Mouse (Mus musculus) brain, embryonic 14.5 days (tissue): ENCODE measurements around the gene Phip. TPM values are rescaled to one million over a fixed set of nuclear protein-coding genes. Genes with fewer than 3 reads are reported as not detected.

Source experiments
- DNase-seq: peaks from one replicate; pipeline ENCODE4 v3.0.0-alpha.2; 2011; ENCODE audit warnings: low read depth
- CTCF ChIP-seq: fragments of 200-500 bp; IDR thresholded peaks from 2 replicates; pipeline ENCODE4 v1.5.1; 2012; ENCODE audit warnings: inconsistent platforms, mild to moderate bottlenecking, moderate library complexity, borderline replicate concordance; ENCODE audit not compliant: insufficient read depth, insufficient read length; ENCODE audit errors: extremely low read depth
- POLR2A ChIP-seq: fragments of 200-500 bp; IDR thresholded peaks from 2 replicates; pipeline ENCODE4 v1.6.1; 2012; ENCODE audit warnings: mild to moderate bottlenecking, inconsistent platforms, borderline replicate concordance; ENCODE audit not compliant: poor library complexity, insufficient read depth, insufficient read length, severe bottlenecking; ENCODE audit errors: extremely low read depth
- polyA plus RNA-seq: library from polyadenylated mRNA; depleted of rRNA; stranded (reverse); fragments of >200 nt; gene quantifications from 2 replicates; pipeline ENCODE4 v1.2.3, GENCODE M21; 2012

Gene Phip
- polyA plus RNA-seq, 1 experiment = 36.6 TPM

DNA sequence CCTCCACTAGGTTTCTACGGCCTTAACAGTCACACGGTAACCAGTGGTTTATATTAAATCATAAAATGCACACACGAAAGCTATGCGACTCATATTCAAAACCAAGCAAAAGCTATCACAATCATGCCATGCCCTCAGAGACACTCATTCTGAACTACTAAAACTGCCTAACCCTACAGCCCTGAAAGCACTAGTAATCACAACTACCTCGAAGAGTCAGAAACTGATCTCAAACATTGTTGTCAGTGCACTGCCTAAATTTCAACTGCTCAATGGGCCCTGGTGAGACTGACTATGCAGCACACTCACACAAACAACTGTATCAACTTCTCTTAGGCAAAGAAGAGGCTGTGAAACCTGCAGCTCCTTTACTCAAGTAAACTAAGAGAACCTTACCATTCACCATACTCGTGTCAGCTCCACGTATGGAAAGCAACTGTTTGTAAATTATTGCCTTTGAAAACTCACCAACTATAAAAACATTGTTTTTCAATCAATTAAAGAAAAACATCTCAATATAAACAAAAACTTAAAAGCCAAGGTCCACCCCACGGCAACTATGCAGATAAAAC is 1.9 kb downstream of the Phip start:
- DNase-seq = peak; percentile 35
- TF ChIP-seq CTCF = no peak

- DNase-seq = peak; percentile 28
- TF ChIP-seq POLR2A (no peak), CTCF (no peak)
These were observed 3.9 kb downstream of the Phip start for GRCm38 (mm10) chr9:82971433-82971832.

- TF ChIP-seq POLR2A = no peak
- TF ChIP-seq CTCF = no peak
- DNase-seq = no peak
These were observed 8.2 kb downstream of the Phip start for GRCm38 (mm10) chr9:82967076-82967621.

GRCm38 (mm10) chr9:82963981-82964380 is 11.3 kb downstream of the Phip start:
- TF ChIP-seq POLR2A (no peak), CTCF (no peak)
- no peak for DNase-seq

GRCm38 (mm10) chr9:82961352-82961751 is 14.0 kb downstream of the Phip start:
- no peak for DNase-seq
- TF ChIP-seq CTCF (no peak), POLR2A (no peak)

DNA sequence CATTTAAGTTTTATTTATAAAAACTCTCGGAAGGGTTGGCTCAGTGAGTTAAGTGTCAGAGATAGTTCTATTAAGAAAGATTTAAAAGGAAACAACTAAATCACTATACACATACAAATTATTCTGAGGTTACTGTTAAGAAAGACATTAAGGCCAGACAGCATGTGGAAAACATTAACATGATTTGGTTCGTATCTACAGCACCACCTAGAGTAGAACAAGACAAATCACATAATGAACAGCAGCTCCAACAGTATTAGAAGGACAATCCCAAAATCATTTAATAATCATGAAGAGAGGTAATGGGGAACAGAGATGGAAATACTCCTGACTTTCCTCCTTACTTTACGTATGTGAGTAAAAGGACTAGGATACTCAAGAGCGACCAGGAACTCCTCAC is 20.0 kb downstream of the Phip start:
- TF ChIP-seq CTCF (no peak), POLR2A (no peak)
- DNase-seq = peak; percentile 25

- no peak for DNase-seq
- no peak for TF ChIP-seq POLR2A
- no peak for TF ChIP-seq CTCF
These were observed 23.0 kb downstream of the Phip start for GRCm38 (mm10) chr9:82952330-82952729.

DNA sequence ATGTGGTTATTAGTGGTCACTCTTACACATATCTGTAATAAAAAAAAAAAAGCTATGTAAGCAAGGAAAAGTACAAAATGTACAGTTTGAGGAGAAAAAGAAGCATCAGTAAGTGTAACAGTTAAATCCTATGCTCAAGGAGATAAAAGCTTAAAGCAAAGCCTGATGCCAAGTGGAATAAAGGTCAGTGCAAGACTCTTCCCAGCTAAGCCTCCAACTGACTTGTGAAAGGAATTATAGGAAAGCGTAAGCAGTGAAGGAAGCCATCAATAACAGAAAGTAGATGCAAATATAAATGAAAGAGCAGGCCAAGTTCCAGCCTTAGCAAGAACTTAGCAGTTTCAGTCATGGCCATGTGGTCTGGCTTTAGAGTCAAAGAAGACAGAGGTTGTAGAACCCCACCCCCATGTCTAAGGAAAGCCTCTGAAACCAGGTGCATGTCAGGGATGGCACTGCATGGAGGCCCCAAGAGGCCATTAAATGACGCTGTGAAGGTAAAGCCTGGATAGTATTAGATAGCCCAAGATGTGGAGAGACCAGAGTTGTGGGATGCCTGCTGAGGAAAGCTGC is 23.8 kb downstream of the Phip start:
- DNase-seq = no peak
- TF ChIP-seq POLR2A (no peak), CTCF (no peak)

DNA sequence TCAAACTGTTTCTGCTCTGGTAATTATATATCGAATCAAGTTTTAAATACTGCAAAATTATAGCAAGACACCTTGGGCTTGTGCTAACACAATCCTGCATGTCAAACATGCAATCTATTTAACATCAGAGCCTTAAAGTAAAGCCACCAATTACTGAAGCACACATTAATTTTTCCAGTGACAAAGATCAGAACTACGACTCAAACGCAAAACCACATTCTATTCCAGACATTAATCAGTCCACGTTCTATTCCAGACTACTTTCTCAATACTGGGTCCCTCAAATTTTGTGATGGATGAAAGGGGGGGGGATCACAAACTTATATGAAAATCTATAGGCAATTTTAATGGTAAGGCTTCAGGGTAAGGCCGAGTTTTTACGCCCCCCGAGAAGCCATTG is 68.1 kb downstream of the Phip start:
- DNase-seq = no peak
- TF ChIP-seq POLR2A (no peak), CTCF (no peak)

- DNase-seq = peak; percentile 14
- TF ChIP-seq CTCF = no peak
- TF ChIP-seq POLR2A = no peak
These were observed 86.7 kb downstream of the Phip start for GRCm38 (mm10) chr9:82888645-82889044.

DNA sequence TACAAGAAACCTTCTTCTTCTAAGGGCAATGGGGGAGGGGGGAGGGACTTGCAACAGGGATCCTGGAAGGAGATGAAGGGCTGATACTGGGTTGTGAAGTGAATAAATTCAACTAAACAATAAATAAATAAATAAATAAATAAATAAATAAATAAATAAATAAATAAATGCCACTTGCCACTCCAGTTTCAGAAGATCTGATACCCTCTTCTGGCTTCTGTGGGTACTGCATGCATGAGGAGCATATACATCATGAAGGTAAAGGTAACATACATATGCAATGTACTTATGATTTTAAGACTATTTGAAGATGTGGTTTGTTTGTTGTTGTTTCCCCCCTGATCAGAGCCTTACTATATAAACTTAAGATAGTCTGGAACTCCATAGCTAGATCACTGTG is 91.1 kb downstream of the Phip start:
- peak; percentile 22 for DNase-seq
- TF ChIP-seq POLR2A (no peak), CTCF (no peak)

DNA sequence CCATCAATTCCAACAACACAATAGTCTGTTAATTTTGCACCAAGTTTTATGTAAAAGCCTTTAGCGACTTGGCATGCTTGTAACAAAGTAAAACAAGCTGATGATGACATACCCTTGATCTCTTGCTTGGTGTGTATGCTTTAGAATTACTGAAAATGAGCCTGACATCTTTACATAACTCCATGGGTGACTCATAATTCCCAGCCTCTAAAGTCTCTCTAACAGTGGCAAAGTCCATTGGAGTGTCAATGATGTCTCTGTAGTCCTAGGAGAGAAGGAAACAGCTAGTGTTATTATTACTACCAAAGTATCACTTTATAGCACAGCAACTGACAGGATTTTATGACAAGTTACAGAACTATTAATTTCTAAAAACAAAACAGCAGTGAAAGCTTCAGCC is 98.2 kb downstream of the Phip start:
- no peak for TF ChIP-seq CTCF
- TF ChIP-seq POLR2A = no peak
- no peak for DNase-seq
